Mouse (Mus musculus): ENCODE measurements at regions not wholly inside any gene's neighbourhood (a gene's known extent, or its start where the extent isn't known, plus 50 kb on each side); places are given as distances from the start of the nearest gene placed in this dataset.

DNA sequence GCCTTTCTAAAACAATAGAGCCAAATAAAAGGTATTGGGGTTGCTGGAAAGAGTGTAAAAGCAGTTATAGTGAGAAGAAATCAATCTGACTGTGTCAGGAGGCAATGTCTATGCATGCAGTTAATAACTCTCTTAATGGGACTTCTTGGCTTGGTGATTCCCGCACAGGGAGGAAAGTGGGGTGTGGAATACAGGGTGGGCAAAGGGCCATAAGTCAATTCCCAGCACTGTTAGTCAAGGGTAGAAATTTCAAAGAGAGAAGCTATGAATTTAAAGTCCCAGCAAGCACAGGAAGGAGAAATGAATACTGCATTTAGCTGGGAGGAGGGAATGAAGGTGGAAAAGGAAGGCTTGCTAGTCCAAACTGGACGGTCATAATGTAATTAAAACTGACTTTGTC, 183.0 kb upstream of the Tle1 start:
- Histone ChIP-seq H3K36me3 (ENCODE audit: control insufficient read depth, insufficient read depth, low read length) (no peaks in the 10 kb centered on the region), H3K27ac (ENCODE audit: control insufficient read depth, insufficient read depth, low read depth, low read length) (no peak overlapping the region), H3K4me3 (ENCODE audit: control insufficient read depth, low read depth, low read length) (no peak overlapping the region), H3K27me3 (ENCODE audit: control insufficient read depth, insufficient read depth, low read length) (no peaks in the 10 kb centered on the region), H3K4me1 (ENCODE audit: control insufficient read depth, insufficient read depth, low read length) (peaks cover 3% of the 10 kb centered on the region)
- no peak for TF ChIP-seq POLR2A (IDR thresholded peaks at IDR 0.05; ENCODE audit: control insufficient read depth, low read depth, low read length)
- TF ChIP-seq CTCF (IDR thresholded peaks at IDR 0.05; ENCODE audit: control insufficient read depth, insufficient read depth, insufficient replicate concordance, low read depth, low read length) = no peak

- Histone ChIP-seq H3K27ac (ENCODE audit: control insufficient read depth, insufficient read depth, low read depth, low read length) (no peak overlapping the region), H3K36me3 (ENCODE audit: control insufficient read depth, insufficient read depth, low read length) (no peaks in the 10 kb centered on the region), H3K4me3 (ENCODE audit: control insufficient read depth, low read depth, low read length) (no peak overlapping the region), H3K27me3 (ENCODE audit: control insufficient read depth, insufficient read depth, low read length) (no peaks in the 10 kb centered on the region), H3K4me1 (ENCODE audit: control insufficient read depth, insufficient read depth, low read length) (peaks cover 3% of the 10 kb centered on the region)
- no peak for TF ChIP-seq CTCF (IDR thresholded peaks at IDR 0.05; ENCODE audit: control insufficient read depth, insufficient read depth, insufficient replicate concordance, low read depth, low read length)
These were observed 181.9 kb upstream of the Tle1 start for GRCm38 (mm10) chr4:72382517-72383147.

DNA sequence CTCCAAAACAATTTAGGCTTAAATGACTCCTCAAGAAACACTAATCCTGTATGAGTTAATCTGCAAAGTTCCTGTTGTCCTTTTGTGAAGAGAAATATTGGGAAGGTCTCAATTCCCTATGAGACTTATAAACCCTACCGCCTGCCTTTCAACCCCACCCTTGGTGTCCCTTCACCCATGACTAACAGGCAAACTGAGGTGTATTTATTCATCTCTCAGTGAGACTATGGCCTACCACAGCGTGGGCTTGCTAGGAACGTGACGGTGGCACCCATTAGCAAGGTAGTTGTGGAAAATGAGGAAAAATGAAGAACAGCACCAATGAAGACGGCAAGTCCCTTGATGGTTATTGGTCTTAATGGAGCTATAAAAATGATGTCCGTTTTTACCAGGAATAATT, 181.0 kb upstream of the Tle1 start:
- Histone ChIP-seq H3K27ac (ENCODE audit: control insufficient read depth, insufficient read depth, low read depth, low read length) (no peak overlapping the region), H3K4me3 (ENCODE audit: control insufficient read depth, low read depth, low read length) (no peak overlapping the region), H3K4me1 (ENCODE audit: control insufficient read depth, insufficient read depth, low read length) (peaks cover 3% of the 10 kb centered on the region), H3K36me3 (ENCODE audit: control insufficient read depth, insufficient read depth, low read length) (no peaks in the 10 kb centered on the region), H3K27me3 (ENCODE audit: control insufficient read depth, insufficient read depth, low read length) (no peaks in the 10 kb centered on the region)
- TF ChIP-seq POLR2A (IDR thresholded peaks at IDR 0.05; ENCODE audit: control insufficient read depth, low read depth, low read length) (no peak), CTCF (IDR thresholded peaks at IDR 0.05; ENCODE audit: control insufficient read depth, insufficient read depth, insufficient replicate concordance, low read depth, low read length) (no peak)

GRCm38 (mm10) chr4:72381116-72381515, 180.4 kb upstream of the Tle1 start:
- peaks cover 3% of the 10 kb centered on the region for H3K4me1 ChIP-seq (ENCODE audit: control insufficient read depth, insufficient read depth, low read length)
- H3K36me3 ChIP-seq (ENCODE audit: control insufficient read depth, insufficient read depth, low read length) = no peaks in the 10 kb centered on the region
- no peak for TF ChIP-seq POLR2A (IDR thresholded peaks at IDR 0.05; ENCODE audit: control insufficient read depth, low read depth, low read length)
- no peak for TF ChIP-seq CTCF (IDR thresholded peaks at IDR 0.05; ENCODE audit: control insufficient read depth, insufficient read depth, insufficient replicate concordance, low read depth, low read length)
- no peak overlapping the region for H3K27ac ChIP-seq (ENCODE audit: control insufficient read depth, insufficient read depth, low read depth, low read length)
- H3K4me3 ChIP-seq (ENCODE audit: control insufficient read depth, low read depth, low read length) = no peak overlapping the region
- no peaks in the 10 kb centered on the region for H3K27me3 ChIP-seq (ENCODE audit: control insufficient read depth, insufficient read depth, low read length)

- TF ChIP-seq POLR2A (IDR thresholded peaks at IDR 0.05; ENCODE audit: control insufficient read depth, low read depth, low read length) (no peak), CTCF (IDR thresholded peaks at IDR 0.05; ENCODE audit: control insufficient read depth, insufficient read depth, insufficient replicate concordance, low read depth, low read length) (no peak)
- no peak overlapping the region for H3K27ac ChIP-seq (ENCODE audit: control insufficient read depth, insufficient read depth, low read depth, low read length)
- H3K36me3 ChIP-seq (ENCODE audit: control insufficient read depth, insufficient read depth, low read length) = no peaks in the 10 kb centered on the region
- no peaks in the 10 kb centered on the region for H3K4me1 ChIP-seq (ENCODE audit: control insufficient read depth, insufficient read depth, low read length)
- H3K27me3 ChIP-seq (ENCODE audit: control insufficient read depth, insufficient read depth, low read length) = no peaks in the 10 kb centered on the region
- H3K4me3 ChIP-seq (ENCODE audit: control insufficient read depth, low read depth, low read length) = no peak overlapping the region
These were observed 178.8 kb upstream of the Tle1 start for GRCm38 (mm10) chr4:72379515-72379914.

GRCm38 (mm10) chr4:72379011-72379410, 178.3 kb upstream of the Tle1 start:
- Histone ChIP-seq H3K36me3 (ENCODE audit: control insufficient read depth, insufficient read depth, low read length) (no peaks in the 10 kb centered on the region), H3K4me3 (ENCODE audit: control insufficient read depth, low read depth, low read length) (no peak overlapping the region), H3K27ac (ENCODE audit: control insufficient read depth, insufficient read depth, low read depth, low read length) (peak overlapping the region; percentile 2; the same call in 1 of the 2 replicates), H3K4me1 (ENCODE audit: control insufficient read depth, insufficient read depth, low read length) (no peaks in the 10 kb centered on the region), H3K27me3 (ENCODE audit: control insufficient read depth, insufficient read depth, low read length) (no peaks in the 10 kb centered on the region)
- TF ChIP-seq CTCF (IDR thresholded peaks at IDR 0.05; ENCODE audit: control insufficient read depth, insufficient read depth, insufficient replicate concordance, low read depth, low read length) (no peak), POLR2A (IDR thresholded peaks at IDR 0.05; ENCODE audit: control insufficient read depth, low read depth, low read length) (no peak)

DNA sequence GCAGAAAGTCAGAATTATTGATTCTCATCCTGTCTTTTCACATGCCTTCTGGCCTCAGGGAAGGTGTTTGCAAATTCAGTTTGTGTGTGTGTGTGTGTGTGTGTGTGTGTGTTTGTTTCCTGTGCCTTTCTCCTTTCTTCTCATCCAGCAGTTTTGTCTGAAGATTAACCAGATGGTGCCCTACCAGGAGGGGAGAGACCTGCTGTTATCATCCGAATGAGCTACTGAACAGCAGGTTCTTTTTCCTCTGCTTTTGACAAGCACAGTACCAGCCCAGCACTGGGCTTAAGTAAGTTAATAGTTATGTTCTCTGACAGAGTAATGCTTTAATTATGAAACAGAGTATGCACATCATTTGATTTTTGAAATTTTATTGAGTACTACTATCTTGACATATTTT, 176.8 kb upstream of the Tle1 start:
- TF ChIP-seq POLR2A (IDR thresholded peaks at IDR 0.05; ENCODE audit: control insufficient read depth, low read depth, low read length) (no peak), CTCF (IDR thresholded peaks at IDR 0.05; ENCODE audit: control insufficient read depth, insufficient read depth, insufficient replicate concordance, low read depth, low read length) (no peak)
- Histone ChIP-seq H3K27ac (ENCODE audit: control insufficient read depth, insufficient read depth, low read depth, low read length) (no peak overlapping the region), H3K36me3 (ENCODE audit: control insufficient read depth, insufficient read depth, low read length) (no peaks in the 10 kb centered on the region), H3K4me3 (ENCODE audit: control insufficient read depth, low read depth, low read length) (no peak overlapping the region), H3K4me1 (ENCODE audit: control insufficient read depth, insufficient read depth, low read length) (no peaks in the 10 kb centered on the region), H3K27me3 (ENCODE audit: control insufficient read depth, insufficient read depth, low read length) (no peaks in the 10 kb centered on the region)

GRCm38 (mm10) chr4:72351985-72352384, 151.3 kb upstream of the Tle1 start:
- no peaks in the 10 kb centered on the region for H3K36me3 ChIP-seq (ENCODE audit: control insufficient read depth, insufficient read depth, low read length)
- H3K27ac ChIP-seq (ENCODE audit: control insufficient read depth, insufficient read depth, low read depth, low read length) = no peak overlapping the region
- no peaks in the 10 kb centered on the region for H3K27me3 ChIP-seq (ENCODE audit: control insufficient read depth, insufficient read depth, low read length)
- TF ChIP-seq CTCF (IDR thresholded peaks at IDR 0.05; ENCODE audit: control insufficient read depth, insufficient read depth, insufficient replicate concordance, low read depth, low read length) (no peak), POLR2A (IDR thresholded peaks at IDR 0.05; ENCODE audit: control insufficient read depth, low read depth, low read length) (no peak)
- H3K4me1 ChIP-seq (ENCODE audit: control insufficient read depth, insufficient read depth, low read length) = no peaks in the 10 kb centered on the region
- no peak overlapping the region for H3K4me3 ChIP-seq (ENCODE audit: control insufficient read depth, low read depth, low read length)

Data from testis, adult 2 months (tissue).